Mouse (Mus musculus): ENCODE results near the gene Ripply3. TPM values are rescaled to one million over a fixed set of nuclear protein-coding genes. Genes with fewer than 3 reads are reported as not detected.

Gene Ripply3
- polyA plus RNA-seq, 1 experiment from 2014 or later, result 7.9 TPM

- Histone ChIP-seq H3K9me3 (no peaks in the 10 kb centered on the region), H3K4me1 (no peaks in the 10 kb centered on the region), H3K27ac (no peak overlapping the region), H3K4me2 (no peak overlapping the region), H3K36me3 (no peaks in the 10 kb centered on the region), H3K4me3 (replicated peaks) (no peak overlapping the region), H3K9ac (no peak overlapping the region), H3K27me3 (replicated peaks) (no peaks in the 10 kb centered on the region)
- no peak for ATAC-seq (ENCODE audit: insufficient read depth, low FRiP score, low read depth)
- 75% methylated on average over 7 of the region's 7 CpGs for WGBS
Observed at GRCm38 (mm10) chr16:94347080-94347731, 19.0 kb downstream of the Ripply3 start.

GRCm38 (mm10) chr16:94348779-94349178 lies 20.6 kb downstream of the Ripply3 start:
- H3K36me3 ChIP-seq, result no peaks in the 10 kb centered on the region
- no peak overlapping the region for H3K4me3 ChIP-seq (replicated peaks)
- WGBS, result 79% methylated on average over 2 of the region's 2 CpGs
- H3K4me1 ChIP-seq, result no peaks in the 10 kb centered on the region
- no peak overlapping the region for H3K4me2 ChIP-seq
- H3K9me3 ChIP-seq, result no peaks in the 10 kb centered on the region
- ATAC-seq (ENCODE audit: insufficient read depth, low FRiP score, low read depth), result no peak
- H3K27ac ChIP-seq, result no peak overlapping the region
- H3K27me3 ChIP-seq (replicated peaks), result no peaks in the 10 kb centered on the region
- no peak overlapping the region for H3K9ac ChIP-seq

DNA sequence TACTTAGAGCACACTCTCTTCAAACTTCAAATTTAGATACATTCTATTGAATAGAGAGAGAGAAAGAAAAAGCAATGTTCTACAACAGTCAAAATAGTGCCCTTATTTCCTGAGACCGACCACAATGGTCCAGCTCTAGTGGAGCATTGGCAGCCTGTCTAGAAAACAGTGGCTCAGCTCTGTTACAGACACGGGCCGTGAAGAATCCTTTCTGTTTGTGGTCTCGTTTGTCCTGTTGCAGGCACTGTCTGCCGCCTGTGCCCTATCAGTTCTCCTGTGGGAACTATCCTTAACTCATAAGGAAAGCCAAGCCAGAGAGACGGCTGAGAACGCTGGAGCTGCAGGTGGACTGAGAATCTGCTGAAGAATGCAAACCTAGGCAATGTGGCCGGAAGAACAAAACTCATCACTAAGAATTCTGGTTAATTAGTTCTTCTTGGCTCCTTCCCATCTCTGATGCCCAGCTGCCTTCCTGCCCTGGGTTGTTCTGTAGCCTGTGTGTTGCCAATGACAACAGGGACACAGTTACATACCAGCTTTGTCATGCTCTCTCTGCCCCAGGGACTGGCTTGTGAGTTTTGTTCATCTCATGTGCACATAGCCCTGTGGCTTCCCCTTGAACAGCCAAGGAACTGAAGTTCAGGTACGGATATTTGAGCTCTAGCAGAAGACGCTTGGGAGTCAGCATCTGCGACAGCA lies 21.5 kb downstream of the Ripply3 start:
- no peak overlapping the region for H3K4me3 ChIP-seq (replicated peaks)
- no peaks in the 10 kb centered on the region for H3K36me3 ChIP-seq
- H3K27ac ChIP-seq, result no peak overlapping the region
- no peaks in the 10 kb centered on the region for H3K9me3 ChIP-seq
- H3K9ac ChIP-seq, result no peak overlapping the region
- H3K4me2 ChIP-seq, result no peak overlapping the region
- ATAC-seq (ENCODE audit: insufficient read depth, low FRiP score, low read depth), result no peak
- no peaks in the 10 kb centered on the region for H3K27me3 ChIP-seq (replicated peaks)
- peaks cover 3% of the 10 kb centered on the region; the same call in 1 of the 2 replicates for H3K4me1 ChIP-seq
- 59% methylated on average over 11 of the region's 11 CpGs for WGBS

DNA sequence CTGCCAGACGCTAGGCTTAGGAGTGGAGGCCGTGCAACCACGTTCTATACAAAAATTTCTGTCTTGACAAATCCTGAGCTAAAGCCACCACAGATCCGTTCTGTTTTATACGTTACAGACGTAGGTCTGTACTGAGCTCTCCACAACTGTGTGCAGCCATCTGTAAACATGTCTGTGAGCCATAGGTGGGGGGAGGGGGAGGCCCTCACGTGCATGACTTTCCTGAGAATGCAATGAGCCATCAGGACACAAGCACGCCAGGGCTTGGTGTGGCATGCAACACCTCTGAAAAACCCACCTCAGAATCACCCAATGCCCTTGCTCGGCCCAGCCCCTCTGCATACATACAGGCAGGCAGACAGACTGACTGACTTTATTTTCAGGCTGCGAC lies 22.1 kb downstream of the Ripply3 start:
- Histone ChIP-seq H3K4me2 (no peak overlapping the region), H3K4me3 (replicated peaks) (no peak overlapping the region), H3K27me3 (replicated peaks) (no peaks in the 10 kb centered on the region), H3K4me1 (peaks cover 3% of the 10 kb centered on the region; the same call in 1 of the 2 replicates), H3K9ac (no peak overlapping the region), H3K9me3 (no peaks in the 10 kb centered on the region), H3K27ac (no peak overlapping the region), H3K36me3 (no peaks in the 10 kb centered on the region)
- WGBS, result 54% methylated on average over 10 of the region's 10 CpGs
- ATAC-seq (ENCODE audit: insufficient read depth, low FRiP score, low read depth), result no peak

DNA sequence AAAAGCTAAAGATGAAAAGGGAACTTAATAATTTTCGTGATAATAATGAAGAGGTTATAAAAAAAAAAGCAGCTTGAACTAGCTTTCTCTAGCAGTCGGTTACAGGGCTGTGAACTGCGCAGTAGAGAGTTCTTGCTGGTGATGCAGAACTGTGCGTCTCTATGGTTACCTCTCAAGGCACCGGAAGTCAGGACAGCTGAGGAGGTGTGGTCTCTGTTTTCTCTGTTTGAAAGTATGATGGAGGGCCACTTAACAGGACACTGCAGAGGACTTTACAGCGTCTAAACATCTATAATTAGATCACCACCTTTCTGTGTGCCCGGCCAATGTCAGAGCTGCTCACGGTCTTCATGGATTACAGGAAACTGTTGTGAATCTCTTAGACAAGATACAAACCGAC lies 26.2 kb downstream of the Ripply3 start:
- no peaks in the 10 kb centered on the region for H3K36me3 ChIP-seq
- no peak overlapping the region for H3K27ac ChIP-seq
- no peak overlapping the region for H3K4me2 ChIP-seq
- 21% methylated on average over 9 of the region's 9 CpGs for WGBS
- no peak overlapping the region for H3K9ac ChIP-seq
- peaks cover 3% of the 10 kb centered on the region; the same call in 1 of the 2 replicates for H3K4me1 ChIP-seq
- no peaks in the 10 kb centered on the region for H3K27me3 ChIP-seq (replicated peaks)
- no peaks in the 10 kb centered on the region for H3K9me3 ChIP-seq
- no peak overlapping the region for H3K4me3 ChIP-seq (replicated peaks)
- no peak for ATAC-seq (ENCODE audit: insufficient read depth, low FRiP score, low read depth)

DNA sequence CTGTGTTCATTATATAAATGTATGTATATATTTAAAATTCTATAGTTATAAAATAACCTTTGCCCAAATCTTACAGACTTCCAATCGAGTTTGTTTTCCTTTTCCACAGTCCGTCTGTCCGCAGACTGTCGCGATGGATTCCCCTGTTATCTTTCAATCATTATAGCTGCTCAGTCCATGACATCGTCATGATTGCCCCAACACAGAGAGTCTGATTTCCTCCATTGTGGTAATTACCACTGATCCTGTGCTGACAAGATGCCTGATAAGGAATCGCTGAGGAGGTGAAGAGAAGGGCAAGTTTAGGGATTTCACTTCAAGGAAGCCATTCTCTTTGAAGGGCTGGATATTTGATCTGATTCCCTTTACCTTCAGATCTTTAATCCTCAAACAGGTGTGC lies 27.8 kb downstream of the Ripply3 start:
- no peak for ATAC-seq (ENCODE audit: insufficient read depth, low FRiP score, low read depth)
- no peak overlapping the region for H3K27ac ChIP-seq
- no peak overlapping the region for H3K9ac ChIP-seq
- H3K27me3 ChIP-seq (replicated peaks), result no peaks in the 10 kb centered on the region
- no peak overlapping the region for H3K4me3 ChIP-seq (replicated peaks)
- WGBS, result 27% methylated on average over 7 of the region's 7 CpGs
- H3K9me3 ChIP-seq, result no peaks in the 10 kb centered on the region
- H3K4me1 ChIP-seq, result peaks cover 3% of the 10 kb centered on the region; the same call in 1 of the 2 replicates
- no peak overlapping the region for H3K4me2 ChIP-seq
- no peaks in the 10 kb centered on the region for H3K36me3 ChIP-seq

- H3K36me3 ChIP-seq, result no peaks in the 10 kb centered on the region
- H3K9me3 ChIP-seq, result no peaks in the 10 kb centered on the region
- H3K27me3 ChIP-seq (replicated peaks), result no peaks in the 10 kb centered on the region
- no peak overlapping the region for H3K9ac ChIP-seq
- H3K4me1 ChIP-seq, result peaks cover 3% of the 10 kb centered on the region; the same call in 1 of the 2 replicates
- H3K4me3 ChIP-seq (replicated peaks), result no peak overlapping the region
- WGBS, result 43% methylated on average over 11 of the region's 11 CpGs
- H3K4me2 ChIP-seq, result no peak overlapping the region
- no peak for ATAC-seq (ENCODE audit: insufficient read depth, low FRiP score, low read depth)
- no peak overlapping the region for H3K27ac ChIP-seq
Observed at GRCm38 (mm10) chr16:94356776-94357494, 28.7 kb downstream of the Ripply3 start.

GRCm38 (mm10) chr16:94358091-94358490 lies 29.9 kb downstream of the Ripply3 start:
- H3K27ac ChIP-seq, result no peak overlapping the region
- no peak overlapping the region for H3K4me2 ChIP-seq
- no peaks in the 10 kb centered on the region for H3K27me3 ChIP-seq (replicated peaks)
- H3K4me1 ChIP-seq, result peaks cover 3% of the 10 kb centered on the region; the same call in 1 of the 2 replicates
- H3K9ac ChIP-seq, result no peak overlapping the region
- ATAC-seq (ENCODE audit: insufficient read depth, low FRiP score, low read depth), result no peak
- WGBS, result 80% methylated on average over 3 of the region's 3 CpGs
- no peaks in the 10 kb centered on the region for H3K36me3 ChIP-seq
- H3K9me3 ChIP-seq, result no peaks in the 10 kb centered on the region
- no peak overlapping the region for H3K4me3 ChIP-seq (replicated peaks)

DNA sequence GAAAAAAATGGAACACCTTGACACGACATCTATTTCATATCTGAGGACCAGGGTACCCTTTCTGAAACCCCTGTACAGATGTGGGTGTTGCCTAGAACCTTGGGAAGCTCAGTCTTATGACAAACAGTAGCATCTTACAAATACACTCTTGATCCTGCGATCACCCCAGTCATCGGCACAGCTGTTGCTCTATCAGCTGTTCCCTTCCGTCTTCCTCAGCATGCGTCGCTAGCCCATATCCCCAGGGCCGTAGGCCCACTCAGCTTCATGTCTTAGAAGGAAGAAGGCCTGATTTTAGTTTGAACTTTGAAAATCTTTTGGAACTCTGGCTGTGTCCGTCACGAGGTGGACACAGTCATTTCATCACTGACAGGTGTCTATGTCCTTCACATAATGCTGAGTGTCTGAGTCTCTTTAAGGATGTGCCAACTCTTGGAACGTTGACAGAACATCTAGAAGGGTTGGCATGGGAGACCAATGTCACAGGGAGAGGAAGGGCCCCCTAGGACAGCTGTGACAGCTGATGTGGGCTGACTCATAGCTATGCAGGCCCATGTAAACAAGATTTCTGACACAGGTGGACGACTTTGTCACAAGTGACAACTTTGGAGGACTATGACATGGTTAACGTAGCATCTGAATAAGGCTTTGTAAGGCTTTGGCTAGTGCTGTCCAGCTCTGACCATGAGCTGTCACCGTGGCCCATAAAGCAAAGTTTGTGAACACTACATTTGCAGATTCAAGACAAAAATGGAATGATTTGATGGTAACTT lies 32.5 kb downstream of the Ripply3 start:
- no peak overlapping the region for H3K9ac ChIP-seq

DNA sequence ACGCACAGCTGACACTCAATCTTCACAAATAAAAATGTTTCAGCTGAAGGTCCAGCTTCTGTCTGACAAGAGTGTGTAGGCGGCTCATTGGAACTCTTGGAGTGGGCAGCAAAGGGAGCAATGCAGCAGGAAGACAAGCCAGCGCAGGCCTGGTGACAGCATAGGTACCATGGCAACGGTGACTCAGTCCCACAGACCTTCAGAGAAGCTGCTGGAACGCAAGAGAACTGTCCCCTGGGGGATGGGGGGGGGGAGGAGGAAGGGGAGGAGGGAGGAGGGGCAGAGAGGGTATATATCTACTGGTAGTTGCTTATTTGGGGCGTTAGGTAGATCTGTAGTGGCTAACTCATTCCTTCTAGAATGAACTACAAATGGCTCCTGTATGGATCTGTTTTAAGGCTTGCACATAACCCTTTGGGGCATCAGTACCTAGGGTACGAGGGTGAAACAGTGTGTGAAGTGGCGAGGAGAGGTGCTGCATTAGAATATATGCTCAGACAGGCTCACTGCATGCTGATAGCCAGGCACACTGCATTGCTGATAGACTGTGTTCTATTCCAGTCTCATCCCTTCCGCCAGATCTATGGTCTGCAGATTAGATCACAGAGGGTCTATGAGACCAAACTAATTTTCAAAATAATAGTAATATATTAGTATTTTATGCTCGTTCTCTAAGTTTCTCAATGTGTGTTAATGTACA lies 34.1 kb downstream of the Ripply3 start:
- H3K27me3 ChIP-seq (replicated peaks), result no peaks in the 10 kb centered on the region
- H3K9me3 ChIP-seq, result no peaks in the 10 kb centered on the region
- 0 out of 2 replicates have a peak, but pooled peaks cover 3% of the 10 kb centered on the region for H3K4me1 ChIP-seq
- no peak overlapping the region for H3K27ac ChIP-seq
- H3K9ac ChIP-seq, result no peak overlapping the region
- no peak overlapping the region for H3K4me3 ChIP-seq (replicated peaks)
- H3K36me3 ChIP-seq, result no peaks in the 10 kb centered on the region
- no peak overlapping the region for H3K4me2 ChIP-seq
- ATAC-seq (ENCODE audit: insufficient read depth, low FRiP score, low read depth), result no peak
- 47% methylated on average over 10 of the region's 10 CpGs for WGBS

More for the DNA sequence above, 32.5 kb downstream of the Ripply3 start:
- Histone ChIP-seq H3K36me3 (no peaks in the 10 kb centered on the region), H3K4me2 (no peak overlapping the region), H3K9me3 (no peaks in the 10 kb centered on the region), H3K27me3 (replicated peaks) (no peaks in the 10 kb centered on the region), H3K4me1 (no peaks in the 10 kb centered on the region), H3K4me3 (replicated peaks) (no peak overlapping the region), H3K27ac (no peak overlapping the region)
- 82% methylated on average over 13 of the region's 13 CpGs for whole genome bisulfite sequencing
- no peak for ATAC-seq (ENCODE audit: insufficient read depth, low FRiP score, low read depth)

GRCm38 (mm10) chr16:94363814-94364213 lies 35.6 kb downstream of the Ripply3 start:
- no peaks in the 10 kb centered on the region for H3K9me3 ChIP-seq
- 86% methylated on average over 4 of the region's 4 CpGs for WGBS
- 0 out of 2 replicates have a peak, but pooled peaks cover 3% of the 10 kb centered on the region for H3K4me1 ChIP-seq
- H3K36me3 ChIP-seq, result no peaks in the 10 kb centered on the region
- no peaks in the 10 kb centered on the region for H3K27me3 ChIP-seq (replicated peaks)
- no peak for ATAC-seq (ENCODE audit: insufficient read depth, low FRiP score, low read depth)
- no peak overlapping the region for H3K27ac ChIP-seq
- H3K4me3 ChIP-seq (replicated peaks), result no peak overlapping the region
- no peak overlapping the region for H3K9ac ChIP-seq
- no peak overlapping the region for H3K4me2 ChIP-seq

Measured in stomach, embryonic 15.5 days (tissue).